Mouse (Mus musculus): ENCODE data around the gene Fam124b.

Gene Fam124b

DNA sequence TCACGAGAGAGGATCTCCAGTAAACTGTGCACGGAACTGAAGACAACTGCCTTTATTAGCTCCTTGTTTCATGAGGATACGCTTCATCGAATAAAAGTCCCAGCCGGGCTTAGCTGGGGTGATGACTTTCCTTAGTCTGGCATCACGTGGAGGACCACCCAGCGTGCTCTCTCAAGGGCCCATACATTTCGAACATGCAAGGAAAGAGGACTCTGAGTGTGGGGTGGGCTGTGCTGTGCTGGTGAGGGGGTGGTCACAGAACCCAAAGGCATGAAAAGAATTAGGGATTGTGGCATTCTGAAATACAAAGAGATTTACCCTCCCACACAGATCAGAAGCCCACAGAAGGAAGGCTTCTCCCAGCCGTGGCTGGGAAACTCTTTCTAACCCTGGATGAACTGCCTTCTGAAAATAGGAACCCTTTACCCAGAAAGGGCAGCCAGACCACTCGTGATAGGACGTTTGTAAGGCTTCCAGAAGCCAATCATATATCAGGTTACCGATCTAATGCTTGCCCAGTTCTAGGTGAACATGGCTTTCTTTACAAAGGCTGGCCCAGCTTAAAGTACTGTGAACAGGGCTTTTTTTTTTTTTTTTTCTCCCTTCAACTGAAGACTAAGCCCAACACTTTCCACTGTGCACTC, 21.9 kb upstream of the Fam124b start:
- no peaks in the 10 kb centered on the region for H3K36me3 ChIP-seq (ENCODE audit: insufficient read depth, low read length)
- no peak for TF ChIP-seq CTCF (conservative IDR thresholded peaks at IDR 0.05; ENCODE audit: low read length)
- no peak for TF ChIP-seq POU5F1 (IDR thresholded peaks at IDR 0.05; ENCODE audit: borderline replicate concordance, low read length)
- no peak for TF ChIP-seq NANOG (IDR thresholded peaks at IDR 0.05; ENCODE audit: borderline replicate concordance, low read length)
- 0 out of 2 replicates have a peak overlapping the region, but pooled peaks have one; percentile 2 for H3K4me3 ChIP-seq (replicated peaks; ENCODE audit: low read length)
- H3K9me3 ChIP-seq (ENCODE audit: low read length): peaks cover 4% of the 10 kb centered on the region; the same call in 1 of the 2 replicates
- H3K27me3 ChIP-seq (ENCODE audit: insufficient read depth, low read length): peaks cover 23% of the 10 kb centered on the region
- H3K4me1 ChIP-seq (replicated peaks; ENCODE audit: low read depth, low read length): peaks cover 54% of the 10 kb centered on the region

DNA sequence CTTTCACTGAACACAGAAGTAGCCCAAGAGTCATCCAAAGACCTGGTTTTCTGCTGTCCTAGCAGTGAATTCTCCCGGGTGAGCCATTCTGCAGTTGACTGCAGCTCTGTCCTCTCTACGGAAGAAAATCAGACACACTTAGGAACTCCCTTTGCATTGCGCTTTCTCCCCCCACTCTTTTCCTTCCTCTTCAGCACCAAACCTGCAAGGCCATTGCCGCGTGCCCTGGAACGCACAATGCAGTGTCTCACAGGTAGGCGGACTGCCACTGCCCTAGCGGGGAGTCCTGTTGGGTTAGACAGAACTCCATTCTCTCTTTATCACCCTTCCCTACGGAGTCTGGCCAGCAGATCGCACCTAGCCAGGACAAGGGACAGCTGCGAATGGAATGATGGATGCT, 21.2 kb upstream of the Fam124b start:
- Histone ChIP-seq H3K4me3 (replicated peaks; ENCODE audit: low read length) (0 out of 2 replicates have a peak overlapping the region, but pooled peaks have one; percentile 2), H3K36me3 (ENCODE audit: insufficient read depth, low read length) (no peaks in the 10 kb centered on the region), H3K27me3 (ENCODE audit: insufficient read depth, low read length) (peaks cover 28% of the 10 kb centered on the region), H3K9me3 (ENCODE audit: low read length) (peaks cover 4% of the 10 kb centered on the region; the same call in 1 of the 2 replicates), H3K4me1 (replicated peaks; ENCODE audit: low read depth, low read length) (peaks cover 57% of the 10 kb centered on the region)
- TF ChIP-seq POU5F1 (IDR thresholded peaks at IDR 0.05; ENCODE audit: borderline replicate concordance, low read length) (no peak), CTCF (conservative IDR thresholded peaks at IDR 0.05; ENCODE audit: low read length) (no peak), NANOG (IDR thresholded peaks at IDR 0.05; ENCODE audit: borderline replicate concordance, low read length) (no peak)

- peaks cover 4% of the 10 kb centered on the region; the same call in 1 of the 2 replicates for H3K9me3 ChIP-seq (ENCODE audit: low read length)
- H3K27me3 ChIP-seq (ENCODE audit: insufficient read depth, low read length): peaks cover 41% of the 10 kb centered on the region
- H3K36me3 ChIP-seq (ENCODE audit: insufficient read depth, low read length): no peaks in the 10 kb centered on the region
- TF ChIP-seq CTCF (conservative IDR thresholded peaks at IDR 0.05; ENCODE audit: low read length) (no peak), NANOG (IDR thresholded peaks at IDR 0.05; ENCODE audit: borderline replicate concordance, low read length) (peak; percentile 47; the same call in 1 of the 2 replicates), POU5F1 (IDR thresholded peaks at IDR 0.05; ENCODE audit: borderline replicate concordance, low read length) (peak; percentile 80; the same call in 1 of the 2 replicates)
- H3K4me3 ChIP-seq (replicated peaks; ENCODE audit: low read length): no peak overlapping the region
- peaks cover 57% of the 10 kb centered on the region for H3K4me1 ChIP-seq (replicated peaks; ENCODE audit: low read depth, low read length)
These were observed 18.9 kb upstream of the Fam124b start for GRCm38 (mm10) chr1:80236951-80237702.

- no peak overlapping the region for H3K4me3 ChIP-seq (replicated peaks; ENCODE audit: low read length)
- H3K36me3 ChIP-seq (ENCODE audit: insufficient read depth, low read length): no peaks in the 10 kb centered on the region
- H3K27me3 ChIP-seq (ENCODE audit: insufficient read depth, low read length): peaks cover 46% of the 10 kb centered on the region
- TF ChIP-seq CTCF (conservative IDR thresholded peaks at IDR 0.05; ENCODE audit: low read length) (no peak), POU5F1 (IDR thresholded peaks at IDR 0.05; ENCODE audit: borderline replicate concordance, low read length) (no peak), NANOG (IDR thresholded peaks at IDR 0.05; ENCODE audit: borderline replicate concordance, low read length) (peak; percentile 82)
- H3K4me1 ChIP-seq (replicated peaks; ENCODE audit: low read depth, low read length): peaks cover 57% of the 10 kb centered on the region
- peaks cover 4% of the 10 kb centered on the region; the same call in 1 of the 2 replicates for H3K9me3 ChIP-seq (ENCODE audit: low read length)
These were observed 17.9 kb upstream of the Fam124b start for GRCm38 (mm10) chr1:80236126-80236525.

GRCm38 (mm10) chr1:80230612-80231011, 12.3 kb upstream of the Fam124b start:
- no peak overlapping the region for H3K4me3 ChIP-seq (replicated peaks; ENCODE audit: low read length)
- H3K4me1 ChIP-seq (replicated peaks; ENCODE audit: low read depth, low read length): peaks cover 7% of the 10 kb centered on the region
- no peaks in the 10 kb centered on the region for H3K9me3 ChIP-seq (ENCODE audit: low read length)
- TF ChIP-seq NANOG (IDR thresholded peaks at IDR 0.05; ENCODE audit: borderline replicate concordance, low read length) (no peak), CTCF (conservative IDR thresholded peaks at IDR 0.05; ENCODE audit: low read length) (0 out of 2 replicates have a peak, but pooled peaks have one; percentile 5)
- no peaks in the 10 kb centered on the region for H3K36me3 ChIP-seq (ENCODE audit: insufficient read depth, low read length)
- peaks cover 40% of the 10 kb centered on the region for H3K27me3 ChIP-seq (ENCODE audit: insufficient read depth, low read length)

- no peaks in the 10 kb centered on the region for H3K36me3 ChIP-seq (ENCODE audit: insufficient read depth, low read length)
- H3K4me1 ChIP-seq (replicated peaks; ENCODE audit: low read depth, low read length): 0 out of 2 replicates have a peak, but pooled peaks cover 4% of the 10 kb centered on the region
- peaks cover 12% of the 10 kb centered on the region for H3K27me3 ChIP-seq (ENCODE audit: insufficient read depth, low read length)
- TF ChIP-seq CTCF (conservative IDR thresholded peaks at IDR 0.05; ENCODE audit: low read length) (no peak), NANOG (IDR thresholded peaks at IDR 0.05; ENCODE audit: borderline replicate concordance, low read length) (no peak), POU5F1 (IDR thresholded peaks at IDR 0.05; ENCODE audit: borderline replicate concordance, low read length) (no peak)
- no peaks in the 10 kb centered on the region for H3K9me3 ChIP-seq (ENCODE audit: low read length)
- no peak overlapping the region for H3K4me3 ChIP-seq (replicated peaks; ENCODE audit: low read length)
These were observed 6.7 kb upstream of the Fam124b start for GRCm38 (mm10) chr1:80224839-80225412.

GRCm38 (mm10) chr1:80221151-80221550, 2.9 kb upstream of the Fam124b start:
- H3K27me3 ChIP-seq (ENCODE audit: insufficient read depth, low read length): no peaks in the 10 kb centered on the region
- TF ChIP-seq CTCF (conservative IDR thresholded peaks at IDR 0.05; ENCODE audit: low read length): no peak
- no peak for TF ChIP-seq POU5F1 (IDR thresholded peaks at IDR 0.05; ENCODE audit: borderline replicate concordance, low read length)
- TF ChIP-seq NANOG (IDR thresholded peaks at IDR 0.05; ENCODE audit: borderline replicate concordance, low read length): no peak
- H3K4me1 ChIP-seq (replicated peaks; ENCODE audit: low read depth, low read length): peaks cover 12% of the 10 kb centered on the region; the same call in 1 of the 2 replicates
- H3K9me3 ChIP-seq (ENCODE audit: low read length): 0 out of 2 replicates have a peak, but pooled peaks cover 5% of the 10 kb centered on the region
- no peaks in the 10 kb centered on the region for H3K36me3 ChIP-seq (ENCODE audit: insufficient read depth, low read length)
- no peak overlapping the region for H3K4me3 ChIP-seq (replicated peaks; ENCODE audit: low read length)

DNA sequence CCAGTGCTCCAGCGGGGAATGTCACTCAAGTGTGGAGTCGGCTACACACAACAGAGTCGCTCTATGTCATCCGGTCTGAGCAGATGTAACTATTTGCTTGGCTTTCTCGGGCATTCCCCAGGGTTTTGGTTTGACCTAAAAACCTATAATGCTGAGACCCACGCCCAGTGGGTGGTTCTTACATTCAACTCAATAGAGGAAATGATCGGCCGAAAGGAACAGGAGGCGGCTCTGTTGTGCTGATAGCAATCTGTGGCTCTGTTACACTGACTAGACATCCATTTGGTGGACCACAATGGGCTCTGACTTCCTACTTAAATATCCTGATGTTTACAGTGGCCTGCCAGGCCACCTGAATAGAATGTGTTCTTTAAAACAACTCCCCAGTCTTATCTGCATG, 4.4 kb downstream of the Fam124b start:
- Histone ChIP-seq H3K27me3 (ENCODE audit: insufficient read depth, low read length) (no peaks in the 10 kb centered on the region), H3K9me3 (ENCODE audit: low read length) (no peaks in the 10 kb centered on the region), H3K4me3 (replicated peaks; ENCODE audit: low read length) (no peak overlapping the region), H3K4me1 (replicated peaks; ENCODE audit: low read depth, low read length) (peaks cover 20% of the 10 kb centered on the region), H3K36me3 (ENCODE audit: insufficient read depth, low read length) (no peaks in the 10 kb centered on the region)
- TF ChIP-seq POU5F1 (IDR thresholded peaks at IDR 0.05; ENCODE audit: borderline replicate concordance, low read length) (no peak), NANOG (IDR thresholded peaks at IDR 0.05; ENCODE audit: borderline replicate concordance, low read length) (no peak), CTCF (conservative IDR thresholded peaks at IDR 0.05; ENCODE audit: low read length) (no peak)
